Mouse (Mus musculus) CH12.LX (cell line): Measurements from ENCODE around the gene Thy1.

Experiments used
- CHD1 ChIP-seq: IDR thresholded peaks from 2 replicates; pipeline ENCODE4 v1.6.1; 2012; ENCODE audit warnings: low read depth, low read length, improper control_type of control experiment, inconsistent platforms
- CTCF ChIP-seq, 2 experiments: IDR thresholded peaks in 1 of 2; conservative IDR thresholded peaks in 1 of 2; 2 replicates each; pipeline ENCODE4 v1.5.1; 2011 to 2012; ENCODE audit warnings: low read depth in 2 of 2, low read length in 2 of 2, improper control_type of control experiment in 1 of 2, inconsistent platforms in 1 of 2, mild to moderate bottlenecking in 1 of 2, moderate library complexity in 1 of 2
- IRF4 ChIP-seq: IDR thresholded peaks from 2 replicates; pipeline ENCODE4 v1.6.1; 2014; ENCODE audit warnings: low read depth, mild to moderate bottlenecking, inconsistent platforms, low read length, improper control_type of control experiment
- JUN ChIP-seq: IDR thresholded peaks from 2 replicates; pipeline ENCODE4 v1.6.1; 2011; ENCODE audit warnings: low read depth, mild to moderate bottlenecking, low read length, improper control_type of control experiment, moderate library complexity; ENCODE audit not compliant: insufficient read depth
- JUND ChIP-seq: conservative IDR thresholded peaks from 2 replicates; pipeline ENCODE4 v1.6.1; 2011; ENCODE audit warnings: low read depth, low read length, improper control_type of control experiment
- MEF2A ChIP-seq: IDR thresholded peaks from 2 replicates; pipeline ENCODE4 v1.6.1; 2014; ENCODE audit warnings: low read depth, mild to moderate bottlenecking, inconsistent platforms, low read length, improper control_type of control experiment, borderline replicate concordance
- NELFE ChIP-seq: IDR thresholded peaks from 2 replicates; pipeline ENCODE4 v1.6.1; 2011; ENCODE audit warnings: low read depth, low read length, improper control_type of control experiment
- POLR2A ChIP-seq: IDR thresholded peaks from 2 replicates; pipeline ENCODE4 v1.6.1; 2011; ENCODE audit warnings: low read depth, mild to moderate bottlenecking, improper control_type of control experiment, low read length
- TBP ChIP-seq: conservative IDR thresholded peaks from 2 replicates; pipeline ENCODE4 v1.6.1; 2011; ENCODE audit warnings: low read depth, low read length, improper control_type of control experiment
- UBTF ChIP-seq: IDR thresholded peaks from 2 replicates; pipeline ENCODE4 v1.6.1; 2012; ENCODE audit warnings: low read depth, mild to moderate bottlenecking, inconsistent platforms, low read length, improper control_type of control experiment, moderate library complexity
- USF2 ChIP-seq: conservative IDR thresholded peaks from 2 replicates; pipeline ENCODE4 v1.6.1; 2011; ENCODE audit warnings: low read depth, low read length, improper control_type of control experiment
- ZMIZ1 ChIP-seq: IDR thresholded peaks from 2 replicates; pipeline ENCODE4 v1.6.1; 2012; ENCODE audit warnings: low read depth, mild to moderate bottlenecking, inconsistent platforms, low read length, improper control_type of control experiment

GRCm38 (mm10) chr9:44095781-44096180 lies 52.6 kb downstream of the Thy1 start:
- no peak for TF ChIP-seq ZMIZ1
- no peak for TF ChIP-seq CHD1
- TF ChIP-seq UBTF: no peak
- TF ChIP-seq POLR2A: no peak
- TF ChIP-seq IRF4: no peak
- no peak for TF ChIP-seq CTCF (conservative IDR thresholded peaks at IDR 0.05 in 1 of 2, IDR thresholded peaks at IDR 0.05 in 1 of 2; ENCODE audit: low read depth in 2 of 2, low read length in 2 of 2)
- no peak for TF ChIP-seq USF2
- TF ChIP-seq JUN: no peak
- TF ChIP-seq TBP: no peak
- TF ChIP-seq NELFE: no peak
- TF ChIP-seq JUND: no peak
- TF ChIP-seq MEF2A: no peak
